Mouse (Mus musculus) heart, postnatal 4 days (tissue): Measurements from ENCODE around the gene Iqca. TPM values are rescaled to one million over a fixed set of nuclear protein-coding genes. Genes with fewer than 3 reads are reported as not detected.

Source experiments
- DNase-seq: peaks from one replicate; pipeline ENCODE4 v3.0.0; 2021
- total RNA-seq, 2 experiments: library from RNA; stranded (reverse); gene quantifications; 2 replicates each; pipeline ENCODE4 v1.2.3; 2021

Gene Iqca
- not detected for total RNA-seq

DNA sequence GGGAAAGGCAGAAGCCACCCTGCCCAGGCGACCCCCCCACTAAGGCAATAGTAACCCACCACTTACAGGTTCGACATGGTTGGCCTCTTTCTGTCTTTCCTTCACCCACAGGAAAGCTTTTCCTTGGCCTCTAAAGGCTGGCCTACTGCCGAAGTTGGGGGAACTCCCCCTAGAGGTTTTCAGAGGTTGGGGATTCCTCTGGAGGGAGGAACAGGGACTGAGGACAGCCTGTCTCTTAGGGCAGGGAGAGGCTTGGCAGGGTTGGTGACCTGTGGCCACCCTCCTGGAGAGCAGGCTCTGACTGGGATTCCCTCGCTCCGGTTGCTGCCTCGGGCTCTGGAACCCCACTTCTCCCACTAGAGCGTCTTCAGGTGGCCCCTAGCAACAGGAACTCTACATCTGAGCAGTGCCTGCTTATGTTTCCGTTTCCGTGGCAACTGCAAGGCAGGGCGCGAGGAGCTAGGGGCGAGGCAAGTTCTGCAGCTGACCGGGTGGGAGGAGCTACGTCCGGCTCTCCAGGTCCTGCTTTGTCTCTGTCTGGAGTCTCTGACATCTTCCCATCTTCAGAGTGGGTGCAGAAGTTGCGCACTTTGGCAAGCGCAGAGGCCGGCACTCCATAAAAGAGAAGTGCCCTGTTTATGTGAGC lies at the start of gene Iqca:
Gene Iqca (minus strand): TSS at position 303 of the 646 bp plus-strand sequence.
- peak; percentile 73 for DNase-seq

DNA sequence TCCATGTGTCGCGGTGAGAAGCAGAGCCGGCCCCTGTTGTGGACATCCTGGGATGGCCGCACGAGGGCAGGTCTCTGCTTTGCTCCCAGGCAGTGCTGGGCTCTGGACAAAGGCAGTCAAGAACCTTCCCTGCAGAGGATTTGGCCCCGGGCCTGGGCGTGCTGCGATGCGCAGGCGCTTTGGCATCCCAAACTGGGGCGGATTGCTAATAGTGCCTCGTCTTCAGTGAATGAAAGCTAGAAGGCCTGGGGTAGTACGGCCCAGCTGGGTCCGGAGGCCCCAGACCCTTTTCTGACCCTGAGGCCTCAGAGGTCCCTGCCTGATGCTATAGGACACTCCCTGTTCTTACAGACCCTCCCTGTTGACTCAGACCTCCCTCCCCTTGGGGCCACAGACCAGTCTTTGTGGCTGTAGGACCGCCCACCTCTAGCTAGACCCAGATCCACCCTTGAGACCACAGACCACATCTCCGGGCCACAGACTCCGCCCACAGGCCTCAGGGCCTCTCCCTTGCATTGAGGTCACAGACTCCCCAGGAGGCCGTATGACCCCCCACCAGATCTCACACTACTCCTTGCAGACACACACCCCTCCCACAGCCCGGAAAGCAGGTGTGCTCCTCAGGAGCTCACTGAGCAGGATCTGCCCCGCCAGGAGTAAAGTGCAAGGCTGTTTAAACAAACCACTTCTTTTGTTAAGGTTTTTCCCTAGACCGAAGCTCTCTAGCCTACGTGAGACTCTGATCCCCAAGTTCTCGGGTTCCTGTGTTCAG lies 49.2 kb upstream of the Iqca start:
- DNase-seq: peak; percentile 90

DNA sequence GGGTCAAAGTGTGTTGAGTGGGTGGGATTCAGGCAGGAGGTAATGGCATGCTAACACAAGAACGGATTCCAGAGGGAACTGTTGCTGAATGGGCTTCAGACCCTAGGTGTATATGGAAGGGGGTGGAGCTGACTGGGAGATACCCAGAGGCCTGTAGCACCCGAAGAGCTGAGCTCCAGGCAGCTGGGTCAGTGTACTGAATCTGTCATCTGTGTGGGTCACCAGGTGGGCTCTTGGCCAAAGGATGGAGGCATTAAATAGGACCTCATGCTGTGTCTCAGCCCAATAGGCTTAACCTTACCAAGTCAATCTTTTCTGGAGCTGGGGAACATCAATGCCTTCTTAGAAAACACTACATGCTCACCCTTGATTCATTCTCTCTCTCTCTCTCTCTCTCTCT lies 48.5 kb upstream of the Iqca start:
- no peak for DNase-seq

DNA sequence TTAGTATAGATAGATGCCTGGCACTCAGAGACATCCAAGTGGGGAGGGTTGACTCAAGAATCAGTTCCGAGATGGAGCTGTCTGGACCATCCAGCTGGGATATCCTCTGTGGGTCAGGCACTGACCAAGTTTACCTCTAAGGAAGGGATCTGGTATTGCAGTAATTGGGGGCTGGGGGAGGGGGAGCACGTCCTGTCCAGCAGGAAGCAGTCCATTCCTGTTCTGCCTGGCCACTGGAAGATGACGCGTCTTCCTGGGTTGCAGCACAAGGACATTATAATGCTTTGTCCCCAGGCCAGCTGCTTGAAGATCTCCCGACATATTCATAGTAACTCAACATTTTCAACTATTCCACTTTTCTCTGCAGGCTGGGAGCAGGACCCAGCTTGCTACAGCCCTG lies 48.0 kb upstream of the Iqca start:
- peak; percentile 40 for DNase-seq

GRCm38 (mm10) chr1:90189046-90189445 lies 35.8 kb upstream of the Iqca start:
- DNase-seq: no peak

DNA sequence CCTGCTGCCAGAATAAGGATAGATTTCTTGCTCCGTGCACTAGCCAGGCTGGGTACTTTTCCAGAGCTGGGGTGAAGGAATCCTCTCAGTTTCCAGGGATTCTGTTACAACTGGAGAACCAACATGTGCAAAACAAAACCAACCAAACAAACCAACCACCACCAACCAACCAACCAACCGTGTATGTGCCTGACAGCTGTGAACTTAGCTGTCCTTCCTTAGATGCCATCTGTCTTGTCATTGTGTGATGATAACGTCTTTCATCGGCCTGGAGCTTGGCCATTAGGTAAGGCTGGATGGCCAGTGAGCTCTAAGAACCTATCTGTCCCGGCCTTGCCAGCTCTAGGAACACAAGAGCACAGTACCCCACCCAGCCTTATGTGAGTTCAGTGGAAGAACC lies 33.7 kb upstream of the Iqca start:
- DNase-seq: no peak

- no peak for DNase-seq
Observed at GRCm38 (mm10) chr1:90186173-90186572, 33.0 kb upstream of the Iqca start.

DNA sequence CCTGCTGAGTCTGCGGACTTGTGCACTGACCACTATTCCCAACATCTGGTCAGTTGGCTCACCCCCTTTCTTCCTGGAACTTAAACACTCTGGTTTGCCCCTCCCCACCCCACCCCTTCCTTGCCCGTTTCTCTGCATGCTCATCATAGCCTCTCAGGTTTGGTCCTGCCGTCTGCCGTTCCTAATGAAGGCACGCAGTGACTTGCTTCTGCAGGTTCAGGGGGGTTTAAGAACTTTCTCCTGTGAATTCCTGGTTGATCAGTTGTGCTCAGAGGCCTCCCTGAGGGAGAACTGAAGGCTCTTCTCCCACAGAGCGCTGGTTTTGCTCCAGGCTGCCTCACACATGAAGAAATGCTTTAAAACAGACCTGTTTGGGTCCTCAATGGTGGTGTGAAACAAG lies 30.4 kb upstream of the Iqca start:
- DNase-seq: no peak

- DNase-seq: no peak
Observed at GRCm38 (mm10) chr1:90182521-90182920, 29.3 kb upstream of the Iqca start.

GRCm38 (mm10) chr1:90180966-90181699 lies 27.9 kb upstream of the Iqca start:
- DNase-seq: no peak

DNA sequence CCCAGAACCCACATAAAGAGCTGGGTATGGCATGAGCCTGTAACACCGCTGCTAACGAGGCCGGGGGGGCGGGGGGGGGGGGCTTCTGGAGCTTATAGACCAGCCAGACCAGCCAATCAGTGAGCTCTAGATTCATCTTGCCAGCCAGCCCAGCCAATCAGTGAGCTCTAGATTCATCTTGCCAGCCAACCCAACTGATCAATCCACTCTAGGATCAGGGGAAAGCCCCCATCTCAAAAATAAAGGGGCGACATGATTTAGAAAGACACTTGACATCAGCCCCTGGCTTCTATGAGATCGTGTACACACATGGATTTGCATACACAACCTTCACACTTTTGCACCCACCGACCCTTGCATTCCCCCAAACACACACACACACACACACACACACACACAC lies 27.3 kb upstream of the Iqca start:
- DNase-seq: no peak

- no peak for DNase-seq
Observed at GRCm38 (mm10) chr1:90177978-90178377, 24.8 kb upstream of the Iqca start.

DNA sequence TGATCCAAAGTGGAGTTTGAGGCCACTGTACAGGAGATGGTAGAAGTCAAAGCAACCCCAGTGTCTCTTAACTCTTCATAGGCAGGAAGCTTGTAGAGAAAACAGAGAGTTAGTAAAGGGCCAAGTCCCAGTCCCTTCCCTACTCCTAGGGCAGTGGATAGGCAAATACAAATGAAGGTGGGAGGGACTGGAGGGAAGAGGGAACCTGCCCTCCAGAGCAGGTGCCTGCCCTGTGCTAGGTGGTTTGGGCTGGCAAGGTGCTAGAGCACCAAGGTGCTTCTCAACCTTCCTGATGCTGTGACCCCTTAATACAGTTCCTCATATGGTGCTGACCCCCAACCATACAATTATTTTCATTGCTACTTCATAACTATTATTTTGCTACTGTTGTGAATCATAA lies 24.4 kb upstream of the Iqca start:
- no peak for DNase-seq

DNA sequence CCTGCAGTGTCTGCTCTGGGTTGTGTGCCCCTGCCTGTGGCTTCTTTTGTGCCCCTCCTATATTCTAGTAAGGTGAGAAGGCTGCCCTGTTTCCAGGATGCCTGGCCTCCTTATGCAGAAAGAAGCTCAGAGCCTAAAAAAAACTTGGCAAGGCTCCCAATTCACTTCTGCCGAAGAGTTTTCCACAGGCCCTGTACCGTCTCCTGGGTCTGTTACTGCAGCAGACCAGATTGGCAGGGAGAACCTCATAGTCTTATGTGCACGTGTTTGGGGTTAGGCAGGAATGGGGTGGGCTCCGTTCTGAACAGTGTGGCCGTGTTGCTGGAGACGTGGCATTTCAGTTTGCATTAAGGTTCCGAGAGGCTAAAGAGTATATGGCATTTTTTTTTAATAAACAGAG lies 23.0 kb upstream of the Iqca start:
- no peak for DNase-seq

GRCm38 (mm10) chr1:90174338-90174737 lies 21.1 kb upstream of the Iqca start:
- DNase-seq: no peak

DNA sequence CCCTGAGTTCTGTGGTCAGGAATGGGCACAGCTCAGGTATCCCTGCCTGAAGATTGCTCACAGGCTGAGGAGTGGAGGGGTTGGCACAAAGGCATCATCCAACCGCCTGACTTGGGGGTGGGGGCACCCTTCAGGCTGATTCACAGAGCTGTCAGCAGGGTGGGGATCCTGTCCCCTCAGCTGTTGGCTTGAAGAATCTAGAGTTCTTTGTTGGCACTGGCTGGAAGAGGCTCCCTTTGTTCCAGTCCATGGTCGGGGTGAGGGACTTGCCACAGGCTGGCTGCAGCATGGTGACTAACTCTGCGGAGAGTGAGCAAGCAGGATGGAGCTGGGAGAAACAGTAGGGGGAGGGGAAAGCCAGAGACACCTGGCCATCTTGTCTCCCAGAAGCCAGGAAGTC lies 11.1 kb upstream of the Iqca start:
- DNase-seq: no peak

- DNase-seq: no peak
Observed at GRCm38 (mm10) chr1:90163161-90163560, 10.0 kb upstream of the Iqca start.

DNA sequence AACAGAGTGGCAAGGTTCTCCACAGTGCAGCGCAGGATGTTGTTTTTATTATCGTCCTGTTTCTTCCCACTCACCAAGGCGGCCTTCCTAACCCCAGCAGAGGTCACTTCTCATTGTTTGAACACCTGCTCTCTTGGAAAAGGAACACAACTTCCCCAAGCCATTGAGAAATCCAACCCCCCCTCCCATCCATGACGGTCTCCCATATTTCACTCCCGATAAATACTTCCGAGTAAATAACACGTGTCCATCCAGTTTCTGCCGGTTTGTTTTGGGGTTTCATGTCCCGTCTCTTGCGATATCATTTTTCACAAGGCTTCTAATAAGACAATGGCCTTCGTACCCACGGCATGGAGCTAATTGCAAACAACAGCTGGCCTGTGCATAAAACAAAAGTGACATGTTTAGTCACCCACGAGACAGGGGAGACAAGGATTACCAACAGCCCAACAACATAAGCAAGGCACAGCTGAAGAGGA lies 9.2 kb upstream of the Iqca start:
- no peak for DNase-seq

- DNase-seq: no peak
Observed at GRCm38 (mm10) chr1:90161623-90162022, 8.4 kb upstream of the Iqca start.

GRCm38 (mm10) chr1:90159927-90160326 lies 6.7 kb upstream of the Iqca start:
- DNase-seq: peak; percentile 22

GRCm38 (mm10) chr1:90156589-90156988 lies 3.4 kb upstream of the Iqca start:
- no peak for DNase-seq

DNA sequence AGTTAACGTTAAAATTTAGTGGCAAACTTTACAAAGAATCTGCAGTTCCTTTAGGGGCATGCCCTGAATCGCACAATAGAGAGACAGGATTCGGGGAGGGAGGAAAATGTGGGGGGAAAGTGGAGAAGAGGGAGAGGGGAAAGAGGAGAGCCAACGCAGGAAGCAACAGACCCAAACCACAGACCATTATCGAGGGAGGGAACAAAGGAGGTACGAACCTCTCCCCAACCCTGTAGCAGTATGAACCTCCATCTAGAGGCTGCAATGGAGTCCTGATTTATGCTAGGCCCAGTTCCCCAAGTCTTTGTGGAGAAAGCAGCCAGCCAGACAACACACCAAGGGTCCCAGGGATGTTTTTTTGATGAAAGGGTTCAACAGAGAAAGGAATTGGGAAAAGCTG lies 586 bp upstream of the Iqca start:
- DNase-seq: no peak

- DNase-seq: no peak
Observed at GRCm38 (mm10) chr1:90139729-90140128, 13.5 kb downstream of the Iqca start.

GRCm38 (mm10) chr1:90132402-90132801 lies 20.8 kb downstream of the Iqca start:
- DNase-seq: no peak
